Mouse (Mus musculus): ENCODE data around the gene Braf.

DNA sequence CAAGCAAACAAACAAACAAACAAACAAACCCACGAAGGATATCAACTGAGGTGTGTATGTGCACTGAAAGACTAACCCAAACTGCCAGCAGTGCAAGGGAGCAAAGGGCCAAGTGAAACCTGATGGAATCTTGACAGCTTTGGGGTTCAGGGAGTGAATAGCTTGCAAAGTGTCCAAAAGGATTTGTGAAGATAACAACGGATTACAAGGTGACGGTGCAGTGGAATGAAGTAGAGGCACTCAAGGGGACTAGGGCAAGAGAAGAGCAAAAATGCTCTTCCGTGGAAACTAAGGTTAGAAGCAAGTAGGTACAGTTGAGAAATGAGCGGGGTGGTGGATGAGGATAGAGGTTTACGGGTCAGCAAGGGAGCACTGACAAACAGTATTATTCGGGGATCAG is 1.2 kb downstream of the Braf start:
- TF ChIP-seq POLR2AphosphoS2 (IDR thresholded peaks at IDR 0.05; ENCODE audit: low read depth, low read length) (no peak), CTCF (conservative IDR thresholded peaks at IDR 0.05 in 1 of 2, IDR thresholded peaks at IDR 0.05 in 1 of 2; ENCODE audit: low read depth in 2 of 2, low read length in 2 of 2) (no peak), ZKSCAN1 (IDR thresholded peaks at IDR 0.05; ENCODE audit: borderline replicate concordance, low read depth, low read length) (no peak), USF2 (conservative IDR thresholded peaks at IDR 0.05; ENCODE audit: low read depth, low read length) (no peak), ZC3H11A (IDR thresholded peaks at IDR 0.05; ENCODE audit: low read depth, low read length) (no peak), ZNF384 (IDR thresholded peaks at IDR 0.05; ENCODE audit: low read depth, low read length) (no peak), EP300 (IDR thresholded peaks at IDR 0.05; ENCODE audit: low read length) (no peak), PAX5 (IDR thresholded peaks at IDR 0.05; ENCODE audit: low read length) (no peak)

Data from CH12.LX (cell line).